Mouse (Mus musculus) lung, postnatal 36 days (tissue): ENCODE results near the gene Hnrnpa1.
"Not testable (repeated sequence)": the region's sequence is repeated elsewhere in the genome, so short reads cannot be mapped to it uniquely, and the experiment has no call there.

ENCODE experiments used
- DNase-seq: peaks from one replicate; pipeline ENCODE4 v3.0.0; 2022; ENCODE audit warnings: mixed read lengths

Hnrnpa1 gene

GRCm38 (mm10) chr15:103275943-103276342, 35.7 kb downstream of the Hnrnpa1 start:
- DNase-seq, result not testable (repeated sequence)

- no peak for DNase-seq
These were observed 37.7 kb downstream of the Hnrnpa1 start for GRCm38 (mm10) chr15:103277949-103278348.

- peak; percentile 59 for DNase-seq
These were observed 39.5 kb downstream of the Hnrnpa1 start for GRCm38 (mm10) chr15:103279750-103280149.

GRCm38 (mm10) chr15:103280817-103281464, 40.7 kb downstream of the Hnrnpa1 start:
- DNase-seq, result peak; percentile 65

- no peak for DNase-seq
These were observed 41.4 kb downstream of the Hnrnpa1 start for GRCm38 (mm10) chr15:103281465-103282205.

- peak; percentile 76 for DNase-seq
These were observed 43.8 kb downstream of the Hnrnpa1 start for GRCm38 (mm10) chr15:103284066-103284465.

- peak; percentile 25 for DNase-seq
These were observed 44.4 kb downstream of the Hnrnpa1 start for GRCm38 (mm10) chr15:103284647-103285046.

- peak; percentile 55 for DNase-seq
These were observed 45.7 kb downstream of the Hnrnpa1 start for GRCm38 (mm10) chr15:103285778-103286417.

GRCm38 (mm10) chr15:103289600-103289999, 49.4 kb downstream of the Hnrnpa1 start:
- DNase-seq, result no peak

GRCm38 (mm10) chr15:103290417-103290816, 50.2 kb downstream of the Hnrnpa1 start:
- no peak for DNase-seq

GRCm38 (mm10) chr15:103290843-103291242, 50.6 kb downstream of the Hnrnpa1 start:
- no peak for DNase-seq

- DNase-seq, result no peak
These were observed 52.6 kb downstream of the Hnrnpa1 start for GRCm38 (mm10) chr15:103292673-103293345.

GRCm38 (mm10) chr15:103293375-103293774, 53.1 kb downstream of the Hnrnpa1 start:
- no peak for DNase-seq

- DNase-seq, result no peak
These were observed 54.4 kb downstream of the Hnrnpa1 start for GRCm38 (mm10) chr15:103294649-103295048.

- no peak for DNase-seq
These were observed 55.6 kb downstream of the Hnrnpa1 start for GRCm38 (mm10) chr15:103295851-103296250.
